Comparison of ENCODE assay signal across 7 mouse cellular contexts in the genomic region with DNA sequence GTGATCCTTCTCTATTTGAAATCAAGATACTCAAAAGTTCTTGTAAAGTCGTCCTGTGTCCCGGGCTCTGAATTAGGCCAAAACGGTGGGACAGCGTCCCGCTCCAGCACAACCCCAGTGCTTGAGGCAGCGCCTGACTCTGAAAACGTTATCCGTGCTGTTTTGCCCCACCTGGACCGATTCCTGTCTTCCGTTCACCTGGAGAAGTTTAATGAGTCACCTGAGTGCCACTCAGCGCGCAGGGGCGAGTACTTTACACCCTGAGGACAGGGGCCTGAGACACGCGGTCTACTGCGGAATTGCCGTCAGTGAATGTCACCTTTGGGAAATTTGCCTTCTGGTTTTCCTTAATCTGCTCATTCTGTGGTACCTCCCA. TPM values are rescaled to one million over a fixed set of nuclear protein-coding genes. Genes with fewer than 3 reads are reported as not detected.
A peak's percentile ranks its signal among the peaks of the same experiment; 100 is the strongest.
DNase-seq lines count a peak whose midpoint lies in the region; ATAC-seq and TF ChIP-seq lines count a peak whose summit lies in the region.

No protein-coding gene starts in this region.

- H3K9me3 ChIP-seq in E14TG2a.4 (ENCODE audit: low read length) (no peaks in the 10 kb centered on the region), G1E (replicated peaks) (no peaks in the 10 kb centered on the region)
- H3K9me3 ChIP-seq in hindbrain, embryonic 15.5 days = no peaks in the 10 kb centered on the region
- H3K9me3 ChIP-seq in liver, embryonic 12.5 days (replicated peaks) = no peaks in the 10 kb centered on the region
- no peaks in the 10 kb centered on the region for H3K9me3 ChIP-seq in neural tube, embryonic 13.5 days

- no peak overlapping the region for H3K27ac ChIP-seq in hindbrain, embryonic 15.5 days (replicated peaks)
- H3K27ac ChIP-seq in liver, embryonic 12.5 days = peak overlapping the region; percentile 95
- H3K27ac ChIP-seq in neural tube, embryonic 13.5 days (replicated peaks) = no peak overlapping the region; the same call in 1 of the 2 replicates

- peak overlapping the region; percentile 81 for H3K4me2 ChIP-seq in hindbrain, embryonic 15.5 days
- H3K4me2 ChIP-seq in liver, embryonic 12.5 days = peak overlapping the region; percentile 90
- peak overlapping the region; percentile 68 for H3K4me2 ChIP-seq in neural tube, embryonic 13.5 days

- H3K27me3 ChIP-seq in E14TG2a.4 (ENCODE audit: insufficient read depth, low read length) = peaks cover 28% of the 10 kb centered on the region
- H3K27me3 ChIP-seq in G1E (ENCODE audit: insufficient read depth, low read length) = 0 out of 2 replicates have a peak, but pooled peaks cover 3% of the 10 kb centered on the region
- 0 out of 2 replicates have a peak, but pooled peaks cover 2% of the 10 kb centered on the region for H3K27me3 ChIP-seq in hindbrain, embryonic 15.5 days
- H3K27me3 ChIP-seq in liver, embryonic 12.5 days (replicated peaks) = no peaks in the 10 kb centered on the region; the same call in 1 of the 2 replicates
- H3K27me3 ChIP-seq in neural tube, embryonic 13.5 days = peaks cover 14% of the 10 kb centered on the region

- DNase-seq in G1E (ENCODE audit: low spot score) = no peak
- DNase-seq in ovary, postnatal 36 days (ENCODE audit: low spot score) = no peak

- H3K4me1 ChIP-seq in E14TG2a.4 (replicated peaks; ENCODE audit: low read depth, low read length) = peaks cover 43% of the 10 kb centered on the region
- peaks cover 59% of the 10 kb centered on the region for H3K4me1 ChIP-seq in G1E (ENCODE audit: insufficient read depth, low read depth, low read length)
- H3K4me1 ChIP-seq in hindbrain, embryonic 15.5 days (replicated peaks) = peaks cover 33% of the 10 kb centered on the region
- peaks cover 74% of the 10 kb centered on the region for H3K4me1 ChIP-seq in liver, embryonic 12.5 days
- H3K4me1 ChIP-seq in neural tube, embryonic 13.5 days (replicated peaks) = peaks cover 41% of the 10 kb centered on the region

- 5% methylated on average over 17 of the region's 17 CpGs for WGBS in hindbrain, embryonic 15.5 days
- 6% methylated on average over 17 of the region's 17 CpGs for WGBS in liver, embryonic 12.5 days (ENCODE audit: insufficient replicate concordance)
- 3% methylated on average over 17 of the region's 17 CpGs for WGBS in neural tube, embryonic 13.5 days

- no peak for ATAC-seq in G1E (ENCODE audit: extremely low read depth, insufficient number of reproducible peaks, low FRiP score, poor library complexity, severe bottlenecking)
- ATAC-seq in hindbrain, embryonic 15.5 days (ENCODE audit: low FRiP score, low read depth) = no peak
- ATAC-seq in liver, embryonic 12.5 days = no peak
- no peak for ATAC-seq in neural tube, embryonic 13.5 days (ENCODE audit: low read depth)
- no peak for ATAC-seq in inflammation-experienced regulatory T-cells, adult 6 months

- no peak for TF ChIP-seq CTCF in E14TG2a.4 (conservative IDR thresholded peaks at IDR 0.05; ENCODE audit: low read length)
- TF ChIP-seq CTCF in G1E (IDR thresholded peaks at IDR 0.05; ENCODE audit: low read depth, low read length) = no peak

- H3K36me3 ChIP-seq in E14TG2a.4 (ENCODE audit: insufficient read depth, low read length) = peaks cover 27% of the 10 kb centered on the region
- H3K36me3 ChIP-seq in G1E (replicated peaks) = peaks cover 22% of the 10 kb centered on the region
- H3K36me3 ChIP-seq in hindbrain, embryonic 15.5 days = no peaks in the 10 kb centered on the region
- peaks cover 21% of the 10 kb centered on the region for H3K36me3 ChIP-seq in liver, embryonic 12.5 days
- H3K36me3 ChIP-seq in neural tube, embryonic 13.5 days = no peaks in the 10 kb centered on the region

- H3K4me3 ChIP-seq in E14TG2a.4 (replicated peaks; ENCODE audit: low read length) (peak overlapping the region; percentile 74), G1E (ENCODE audit: low read depth, low read length) (peak overlapping the region; percentile 93)
- H3K4me3 ChIP-seq in hindbrain, embryonic 15.5 days = peak overlapping the region; percentile 58
- peak overlapping the region; percentile 90 for H3K4me3 ChIP-seq in liver, embryonic 12.5 days
- H3K4me3 ChIP-seq in neural tube, embryonic 13.5 days = peak overlapping the region; percentile 86

- no peak overlapping the region for H3K9ac ChIP-seq in hindbrain, embryonic 15.5 days
- H3K9ac ChIP-seq in liver, embryonic 12.5 days = peak overlapping the region; percentile 79
- H3K9ac ChIP-seq in neural tube, embryonic 13.5 days = peak overlapping the region; percentile 31; the same call in 1 of the 2 replicates

RNA-seq across cellular contexts. Expression of a gene that starts 0.7 kb away (rescaled TPM):
- total RNA-seq in G1E (2014; fragmentation: Nextera tagmentation) = 172 and 176 TPM in 2 replicates
- 115 and 125 TPM in 2 replicates for total RNA-seq in G1E (2017)
- 37.3 and 38.1 TPM in 2 replicates for polyA plus RNA-seq in G1E (2012)
- 67.1 and 73.3 TPM in 2 replicates for polyA plus RNA-seq in hindbrain, embryonic 15.5 days (2015; fragmentation: Nextera tagmentation; extraction: Ambion mirVana)
- 161 and 169 TPM in 2 replicates for polyA plus RNA-seq in liver, embryonic 12.5 days (2016; fragmentation: Nextera tagmentation; extraction: Ambion mirVana)
- polyA plus RNA-seq in neural tube, embryonic 13.5 days (2015; fragmentation: Nextera tagmentation; extraction: Ambion mirVana) = 76.3 and 84.4 TPM in 2 replicates
- polyA plus RNA-seq in inflammation-experienced regulatory T-cells, adult 6 months (2017; shearing (Covaris generic)) = 1 to 10 TPM; 3.9 to 7.5 (median 6.4) TPM
